Mouse (Mus musculus): ENCODE data around the gene Nkain4.

The Nkain4 gene

GRCm38 (mm10) chr2:180952731-180953171 lies 1.7 kb downstream of the Nkain4 start:
- no peak for DNase-seq (ENCODE audit: low read depth, low spot score)

GRCm38 (mm10) chr2:180949947-180950346 lies 4.6 kb downstream of the Nkain4 start:
- DNase-seq (ENCODE audit: low read depth, low spot score) = no peak

GRCm38 (mm10) chr2:180941869-180942268 lies 12.6 kb downstream of the Nkain4 start:
- DNase-seq (ENCODE audit: low read depth, low spot score) = peak; percentile 21

- no peak for DNase-seq (ENCODE audit: low read depth, low spot score)
Measured at GRCm38 (mm10) chr2:180940187-180940586, 14.3 kb downstream of the Nkain4 start.

GRCm38 (mm10) chr2:180932418-180932817 lies 22.1 kb downstream of the Nkain4 start:
- DNase-seq (ENCODE audit: low read depth, low spot score) = no peak

- no peak for DNase-seq (ENCODE audit: low read depth, low spot score)
Measured at GRCm38 (mm10) chr2:180928723-180929122, 25.8 kb downstream of the Nkain4 start, which contains the start of gene Birc7. Gene Birc7 (plus strand): TSS chr2:180929023.

- peak; percentile 23 for DNase-seq (ENCODE audit: low read depth, low spot score)
Measured at GRCm38 (mm10) chr2:180925176-180925575, 29.3 kb downstream of the Nkain4 start.

- no peak for DNase-seq (ENCODE audit: low read depth, low spot score)
Measured at GRCm38 (mm10) chr2:180922739-180923138, 31.8 kb downstream of the Nkain4 start.

GRCm38 (mm10) chr2:180920810-180921400 lies 33.6 kb downstream of the Nkain4 start, which contains the start of gene Ythdf1:
Gene Ythdf1 (minus strand): TSS chr2:180920949.
- DNase-seq (ENCODE audit: low read depth, low spot score) = peak; percentile 83

GRCm38 (mm10) chr2:180919913-180920809 lies 34.3 kb downstream of the Nkain4 start:
- DNase-seq (ENCODE audit: low read depth, low spot score) = no peak

GRCm38 (mm10) chr2:180915886-180916433 lies 38.5 kb downstream of the Nkain4 start:
- DNase-seq (ENCODE audit: low read depth, low spot score) = no peak

- DNase-seq (ENCODE audit: low read depth, low spot score) = peak; percentile 34
Measured at GRCm38 (mm10) chr2:180910928-180911327, 43.6 kb downstream of the Nkain4 start.

- no peak for DNase-seq (ENCODE audit: low read depth, low spot score)
Measured at GRCm38 (mm10) chr2:180905556-180906221, 48.8 kb downstream of the Nkain4 start.

GRCm38 (mm10) chr2:180904435-180905208 lies 49.9 kb downstream of the Nkain4 start:
- DNase-seq (ENCODE audit: low read depth, low spot score) = peak; percentile 48

- peak; percentile 40 for DNase-seq (ENCODE audit: low read depth, low spot score)
Measured at GRCm38 (mm10) chr2:180902086-180902485, 52.4 kb downstream of the Nkain4 start.

GRCm38 (mm10) chr2:180897857-180898256 lies 56.6 kb downstream of the Nkain4 start:
- no peak for DNase-seq (ENCODE audit: low read depth, low spot score)

- peak; percentile 39 for DNase-seq (ENCODE audit: low read depth, low spot score)
Measured at GRCm38 (mm10) chr2:180896819-180897625, 57.5 kb downstream of the Nkain4 start.

GRCm38 (mm10) chr2:180895837-180896525 lies 58.5 kb downstream of the Nkain4 start:
- DNase-seq (ENCODE audit: low read depth, low spot score) = peak; percentile 24

- DNase-seq (ENCODE audit: low read depth, low spot score) = peak; percentile 19
Measured at GRCm38 (mm10) chr2:180895321-180895720, 59.2 kb downstream of the Nkain4 start.
